Mouse (Mus musculus) cortical plate, adult 2 months (tissue): Measurements from ENCODE around the gene Prmt8.

Source experiments
- CTCF ChIP-seq: fragments of 200-500 bp; IDR thresholded peaks from 2 replicates; pipeline ENCODE4 v1.5.1; 2011; ENCODE audit warnings: mild to moderate bottlenecking, control low read depth, low read length; ENCODE audit not compliant: insufficient read depth; ENCODE audit errors: extremely low read depth
- POLR2A ChIP-seq: fragments of 200-500 bp; IDR thresholded peaks from 2 replicates; pipeline ENCODE4 v1.6.1; 2011; ENCODE audit warnings: mild to moderate bottlenecking, low read length, control low read depth; ENCODE audit not compliant: insufficient read depth; ENCODE audit errors: extremely low read depth

DNA sequence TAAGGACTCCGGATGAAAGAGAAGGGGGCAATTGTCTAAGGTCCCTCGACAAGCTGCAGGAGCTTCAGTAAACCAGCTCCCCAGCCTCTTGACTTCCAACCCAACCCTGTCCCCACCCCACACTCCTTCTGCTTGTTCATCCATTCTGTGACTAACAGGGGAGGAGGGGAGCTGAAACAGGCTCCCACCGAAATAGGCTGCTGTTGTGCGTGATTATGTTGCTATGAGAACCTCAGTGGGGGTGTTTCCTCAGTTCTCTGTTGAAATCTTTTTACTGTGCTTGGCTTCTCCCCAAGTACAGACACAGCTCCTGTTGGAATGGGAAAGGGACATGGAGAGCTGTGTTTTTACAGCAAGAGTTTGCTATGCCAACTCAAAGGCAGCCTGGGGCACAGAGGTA lies 1.5 kb upstream of the Prmt8 start:
- peak; percentile 80; the same call in 1 of the 2 replicates for TF ChIP-seq POLR2A
- no peak for TF ChIP-seq CTCF
